Mouse (Mus musculus): Measurements from ENCODE around the gene Klk1b21. TPM values are rescaled to one million over a fixed set of nuclear protein-coding genes. Genes with fewer than 3 reads are reported as not detected.
"Not testable (repeated sequence)": the region's sequence is repeated elsewhere in the genome, so short reads cannot be mapped to it uniquely, and the experiment has no call there.

The Klk1b21 gene
- not detected for total RNA-seq (2021)
- long read RNA-seq, experiment 1, result 0 reads
- long read RNA-seq, experiment 2, result 0 reads

- DNase-seq, result not testable (repeated sequence)
These were observed at the start of gene Klk1b21 for GRCm38 (mm10) chr7:44102028-44102427. Gene Klk1b21, plus strand, starts transcription at chr7:44102328.

GRCm38 (mm10) chr7:44072117-44072516, 30.0 kb upstream of the Klk1b21 start:
- no peak for DNase-seq

GRCm38 (mm10) chr7:44077703-44078102, 24.4 kb upstream of the Klk1b21 start:
- DNase-seq, result no peak

- no peak for DNase-seq
These were observed 6.0 kb upstream of the Klk1b21 start for GRCm38 (mm10) chr7:44096111-44096510.

GRCm38 (mm10) chr7:44112373-44112772, 10.2 kb downstream of the Klk1b21 start, which contains the start of gene Klk1b22:
Gene Klk1b22, plus strand, starts transcription at chr7:44112673.
- no peak for DNase-seq

- DNase-seq, result no peak
These were observed 21.3 kb downstream of the Klk1b21 start for GRCm38 (mm10) chr7:44123445-44123844.

GRCm38 (mm10) chr7:44136467-44136866, 34.3 kb downstream of the Klk1b21 start, which contains the start of gene Klk1b16:
Gene Klk1b16, plus strand, starts transcription at chr7:44136767.
- no peak for DNase-seq

Other genes starting within 250 kb of the Klk1b21 start
- gene Klk4, start 221.2 kb upstream of the Klk1b21 start, total RNA-seq (2021), result not detected
- not detected for gene Klk15, start 168.6 kb upstream of the Klk1b21 start, total RNA-seq (2021)
- not detected for gene Klk1b8, start 151.7 kb upstream of the Klk1b21 start, total RNA-seq (2021)
- gene Klk1b1, start 135.6 kb upstream of the Klk1b21 start, total RNA-seq (2021), result not detected
- not detected for gene Klk1b9, start 126.3 kb upstream of the Klk1b21 start, total RNA-seq (2021)
- not detected for gene Klk1b11, start 106.5 kb upstream of the Klk1b21 start, total RNA-seq (2021)
- gene Klk1b26, start 90.2 kb upstream of the Klk1b21 start, total RNA-seq (2021), result 1 to 10 TPM; 2.8 to 4.1 TPM
- gene Klk1b27, start 50.0 kb upstream of the Klk1b21 start, total RNA-seq (2021), result not detected
- not detected for gene Klk1b22, start 10.3 kb downstream of the Klk1b21 start, total RNA-seq (2021)
- gene Klk1b16, start 34.4 kb downstream of the Klk1b21 start, total RNA-seq (2021), result not detected
- gene Klk1b24, start 85.9 kb downstream of the Klk1b21 start, total RNA-seq (2021), result not detected
- gene Klk1b3, start 95.9 kb downstream of the Klk1b21 start, total RNA-seq (2021), result not detected
- not detected for gene Klk1b4, start 105.1 kb downstream of the Klk1b21 start, total RNA-seq (2021)
- not detected for gene Klk1b5, start 113.6 kb downstream of the Klk1b21 start, total RNA-seq (2021)
- under 1 TPM in 1 of 2 experiments, not detected in 1; 0.60 TPM for gene Klk1, start 123.0 kb downstream of the Klk1b21 start, total RNA-seq (2021)
- not detected for gene Gm36864, start 133.8 kb downstream of the Klk1b21 start, total RNA-seq (2021)
- gene 1700028J19Rik, start 144.4 kb downstream of the Klk1b21 start, total RNA-seq (2021), result under 1 TPM; 0.25 to 0.28 TPM
- 10 to 100 TPM in 1 of 2 experiments, 1 to 10 TPM in 1; 8.1 to 11.5 TPM for gene 2410002F23Rik, start 144.4 kb downstream of the Klk1b21 start, total RNA-seq (2021)
- not detected for gene Acp4, start 155.1 kb downstream of the Klk1b21 start, total RNA-seq (2021)
- gene Gm15517, start 159.1 kb downstream of the Klk1b21 start, total RNA-seq (2021), result not detected
- under 1 TPM; 0.69 to 0.87 TPM for gene Clec11a, start 204.6 kb downstream of the Klk1b21 start, total RNA-seq (2021)
- gene Shank1, start 207.9 kb downstream of the Klk1b21 start, total RNA-seq (2021), result 1 to 10 TPM; 2.1 to 2.7 TPM

All from heart, adult 18-20 months (tissue).